Mouse (Mus musculus) megakaryocyte, embryonic 14.5 days (primary cell): ENCODE results near the gene Srsf5.

Source experiments
- FLI1 ChIP-seq: IDR thresholded peaks from 2 replicates; pipeline ENCODE4 v1.6.1; 2012; ENCODE audit warnings: low read length, inconsistent platforms, mixed read lengths
- GATA1 ChIP-seq: IDR thresholded peaks from 3 replicates; pipeline ENCODE4 v1.6.1; 2012; ENCODE audit warnings: mixed read lengths, low read length, inconsistent platforms, borderline replicate concordance

- TF ChIP-seq GATA1 (no peak), FLI1 (no peak)
These were observed 13.7 kb upstream of the Srsf5 start for GRCm38 (mm10) chr12:80931402-80932140.
